Mouse (Mus musculus): ENCODE results near the gene Krtap19-2. TPM values are rescaled to one million over a fixed set of nuclear protein-coding genes. Genes with fewer than 3 reads are reported as not detected.

The Krtap19-2 gene
- not detected in 2 replicates for polyA plus RNA-seq (2015; fragmentation: Nextera tagmentation; extraction: Ambion mirVana)

- Histone ChIP-seq H3K27me3 (ENCODE audit: control insufficient read depth, insufficient read depth, low read depth, low read length) (no peaks in the 10 kb centered on the region), H3K27ac (ENCODE audit: low read length) (no peak within 1 kb of the TSS), H3K4me2 (ENCODE audit: low read depth, low read length) (no peak within 1 kb of the TSS), H3K4me3 (ENCODE audit: low read length) (no peak within 1 kb of the TSS), H3K4me1 (replicated peaks; ENCODE audit: control insufficient read depth, insufficient read depth, low read length) (no peaks in the 10 kb centered on the region), H3K36me3 (ENCODE audit: control insufficient read depth, insufficient read depth, low read length) (no peaks in the 10 kb centered on the region), H3K9ac (ENCODE audit: low read length) (no peak within 1 kb of the TSS), H3K9me3 (ENCODE audit: control insufficient read depth, low read length) (no peaks in the 10 kb centered on the region)
- WGBS = 90% methylated on average over 3 of the region's 3 CpGs
- ATAC-seq (ENCODE audit: low read depth) = no peak
These were observed at the start of gene Krtap19-2 for GRCm38 (mm10) chr16:88874169-88874568. Krtap19-2 (minus strand) TSS chr16:88874269.

GRCm38 (mm10) chr16:88896357-88896756 lies 22.3 kb upstream of the Krtap19-2 start, which contains the start of gene Krtap19-5:
Krtap19-5 (minus strand) TSS chr16:88896457.
- Histone ChIP-seq H3K36me3 (ENCODE audit: control insufficient read depth, insufficient read depth, low read length) (no peaks in the 10 kb centered on the region), H3K4me3 (ENCODE audit: low read length) (no peak within 1 kb of the TSS), H3K4me2 (ENCODE audit: low read depth, low read length) (no peak within 1 kb of the TSS), H3K27ac (ENCODE audit: low read length) (no peak within 1 kb of the TSS), H3K9ac (ENCODE audit: low read length) (no peak within 1 kb of the TSS), H3K27me3 (ENCODE audit: control insufficient read depth, insufficient read depth, low read depth, low read length) (no peaks in the 10 kb centered on the region), H3K4me1 (replicated peaks; ENCODE audit: control insufficient read depth, insufficient read depth, low read length) (no peaks in the 10 kb centered on the region), H3K9me3 (ENCODE audit: control insufficient read depth, low read length) (no peaks in the 10 kb centered on the region)
- WGBS = 83% methylated on average over 6 of the region's 6 CpGs
- no peak for ATAC-seq (ENCODE audit: low read depth)

- no peaks in the 10 kb centered on the region for H3K27me3 ChIP-seq (ENCODE audit: control insufficient read depth, insufficient read depth, low read depth, low read length)
- H3K9ac ChIP-seq (ENCODE audit: low read length) = no peak overlapping the region
- H3K4me1 ChIP-seq (replicated peaks; ENCODE audit: control insufficient read depth, insufficient read depth, low read length) = no peaks in the 10 kb centered on the region
- H3K36me3 ChIP-seq (ENCODE audit: control insufficient read depth, insufficient read depth, low read length) = no peaks in the 10 kb centered on the region
- no peak for ATAC-seq (ENCODE audit: low read depth)
- H3K9me3 ChIP-seq (ENCODE audit: control insufficient read depth, low read length) = no peaks in the 10 kb centered on the region
- H3K27ac ChIP-seq (ENCODE audit: low read length) = no peak overlapping the region
- no peak overlapping the region for H3K4me3 ChIP-seq (ENCODE audit: low read length)
- WGBS = 71% methylated on average over 6 of the region's 6 CpGs
- H3K4me2 ChIP-seq (ENCODE audit: low read depth, low read length) = no peak overlapping the region
These were observed 12.8 kb upstream of the Krtap19-2 start for GRCm38 (mm10) chr16:88886870-88887269.

GRCm38 (mm10) chr16:88884989-88885388 lies 10.9 kb upstream of the Krtap19-2 start, which contains the start of gene Krtap19-4:
Krtap19-4 (minus strand) TSS chr16:88885089.
- Histone ChIP-seq H3K9me3 (ENCODE audit: control insufficient read depth, low read length) (no peaks in the 10 kb centered on the region), H3K4me2 (ENCODE audit: low read depth, low read length) (no peak within 1 kb of the TSS), H3K4me3 (ENCODE audit: low read length) (no peak within 1 kb of the TSS), H3K4me1 (replicated peaks; ENCODE audit: control insufficient read depth, insufficient read depth, low read length) (no peaks in the 10 kb centered on the region), H3K27ac (ENCODE audit: low read length) (no peak within 1 kb of the TSS), H3K36me3 (ENCODE audit: control insufficient read depth, insufficient read depth, low read length) (no peaks in the 10 kb centered on the region), H3K27me3 (ENCODE audit: control insufficient read depth, insufficient read depth, low read depth, low read length) (no peaks in the 10 kb centered on the region), H3K9ac (ENCODE audit: low read length) (no peak within 1 kb of the TSS)
- 84% methylated on average over 5 of the region's 5 CpGs for WGBS
- ATAC-seq (ENCODE audit: low read depth) = no peak

GRCm38 (mm10) chr16:88877938-88878337 lies 3.9 kb upstream of the Krtap19-2 start, which contains the start of gene Krtap19-3:
Krtap19-3 (minus strand) TSS chr16:88878038.
- Histone ChIP-seq H3K27ac (ENCODE audit: low read length) (no peak within 1 kb of the TSS), H3K27me3 (ENCODE audit: control insufficient read depth, insufficient read depth, low read depth, low read length) (no peaks in the 10 kb centered on the region), H3K9ac (ENCODE audit: low read length) (no peak within 1 kb of the TSS), H3K4me1 (replicated peaks; ENCODE audit: control insufficient read depth, insufficient read depth, low read length) (no peaks in the 10 kb centered on the region), H3K4me3 (ENCODE audit: low read length) (no peak within 1 kb of the TSS), H3K36me3 (ENCODE audit: control insufficient read depth, insufficient read depth, low read length) (no peaks in the 10 kb centered on the region), H3K9me3 (ENCODE audit: control insufficient read depth, low read length) (no peaks in the 10 kb centered on the region), H3K4me2 (ENCODE audit: low read depth, low read length) (no peak within 1 kb of the TSS)
- ATAC-seq (ENCODE audit: low read depth) = no peak
- WGBS = 72% methylated on average over 2 of the region's 2 CpGs

GRCm38 (mm10) chr16:88869311-88869710 lies 4.8 kb downstream of the Krtap19-2 start, which contains the start of gene Krtap19-1:
Krtap19-1 (minus strand) TSS chr16:88869411.
- Histone ChIP-seq H3K4me1 (replicated peaks; ENCODE audit: control insufficient read depth, insufficient read depth, low read length) (no peaks in the 10 kb centered on the region), H3K27me3 (ENCODE audit: control insufficient read depth, insufficient read depth, low read depth, low read length) (no peaks in the 10 kb centered on the region), H3K4me3 (ENCODE audit: low read length) (no peak within 1 kb of the TSS), H3K27ac (ENCODE audit: low read length) (no peak within 1 kb of the TSS), H3K36me3 (ENCODE audit: control insufficient read depth, insufficient read depth, low read length) (no peaks in the 10 kb centered on the region), H3K4me2 (ENCODE audit: low read depth, low read length) (no peak within 1 kb of the TSS), H3K9ac (ENCODE audit: low read length) (no peak within 1 kb of the TSS), H3K9me3 (ENCODE audit: control insufficient read depth, low read length) (no peaks in the 10 kb centered on the region)
- 70% methylated on average over 6 of the region's 6 CpGs for WGBS
- no peak for ATAC-seq (ENCODE audit: low read depth)

GRCm38 (mm10) chr16:88864887-88865407 lies 9.1 kb downstream of the Krtap19-2 start:
- Histone ChIP-seq H3K9ac (ENCODE audit: low read length) (no peak overlapping the region), H3K4me3 (ENCODE audit: low read length) (no peak overlapping the region), H3K4me1 (replicated peaks; ENCODE audit: control insufficient read depth, insufficient read depth, low read length) (no peaks in the 10 kb centered on the region), H3K27me3 (ENCODE audit: control insufficient read depth, insufficient read depth, low read depth, low read length) (no peaks in the 10 kb centered on the region), H3K9me3 (ENCODE audit: control insufficient read depth, low read length) (no peaks in the 10 kb centered on the region), H3K4me2 (ENCODE audit: low read depth, low read length) (no peak overlapping the region), H3K27ac (ENCODE audit: low read length) (no peak overlapping the region), H3K36me3 (ENCODE audit: control insufficient read depth, insufficient read depth, low read length) (no peaks in the 10 kb centered on the region)
- WGBS = 82% methylated on average over 4 of the region's 4 CpGs
- ATAC-seq (ENCODE audit: low read depth) = no peak

GRCm38 (mm10) chr16:88851450-88851849 lies 22.6 kb downstream of the Krtap19-2 start:
- no peaks in the 10 kb centered on the region for H3K9me3 ChIP-seq (ENCODE audit: control insufficient read depth, low read length)
- H3K4me2 ChIP-seq (ENCODE audit: low read depth, low read length) = no peak overlapping the region
- no peak overlapping the region for H3K4me3 ChIP-seq (ENCODE audit: low read length)
- no peaks in the 10 kb centered on the region for H3K27me3 ChIP-seq (ENCODE audit: control insufficient read depth, insufficient read depth, low read depth, low read length)
- WGBS = 16% methylated on average over 5 of the region's 5 CpGs
- H3K4me1 ChIP-seq (replicated peaks; ENCODE audit: control insufficient read depth, insufficient read depth, low read length) = no peaks in the 10 kb centered on the region
- no peak overlapping the region for H3K9ac ChIP-seq (ENCODE audit: low read length)
- H3K36me3 ChIP-seq (ENCODE audit: control insufficient read depth, insufficient read depth, low read length) = no peaks in the 10 kb centered on the region
- H3K27ac ChIP-seq (ENCODE audit: low read length) = no peak overlapping the region
- ATAC-seq (ENCODE audit: low read depth) = no peak

GRCm38 (mm10) chr16:88848558-88848957 lies 25.5 kb downstream of the Krtap19-2 start:
- Histone ChIP-seq H3K4me2 (ENCODE audit: low read depth, low read length) (no peak overlapping the region), H3K27me3 (ENCODE audit: control insufficient read depth, insufficient read depth, low read depth, low read length) (no peaks in the 10 kb centered on the region), H3K27ac (ENCODE audit: low read length) (no peak overlapping the region), H3K4me3 (ENCODE audit: low read length) (no peak overlapping the region), H3K9me3 (ENCODE audit: control insufficient read depth, low read length) (no peaks in the 10 kb centered on the region), H3K4me1 (replicated peaks; ENCODE audit: control insufficient read depth, insufficient read depth, low read length) (no peaks in the 10 kb centered on the region), H3K36me3 (ENCODE audit: control insufficient read depth, insufficient read depth, low read length) (no peaks in the 10 kb centered on the region), H3K9ac (ENCODE audit: low read length) (no peak overlapping the region)
- no peak for ATAC-seq (ENCODE audit: low read depth)
- WGBS = 79% methylated on average over 4 of the region's 4 CpGs
